Mouse (Mus musculus) heart, postnatal 14 days (tissue): ENCODE data around the gene Txk. TPM values are rescaled to one million over a fixed set of nuclear protein-coding genes. Genes with fewer than 3 reads are reported as not detected.

ENCODE experiments used
- DNase-seq, 2 experiments: peaks; one replicate each; pipeline ENCODE4 v3.0.0; 2021 to 2022
- intact Hi-C: fragments of 180-260 bp; cut with DNase I; formaldehyde crosslinking; loops from one replicate; pipeline ENCODE4 v1.15.1; 2025
- total RNA-seq, 2 experiments: library from RNA; stranded (reverse); gene quantifications; 2 replicates each; pipeline ENCODE4 v1.2.3; 2021

Txk gene
- total RNA-seq, 2 experiments from 2014 or later: 0.05 to 1.0 TPM

GRCm38 (mm10) chr5:72698818-72699499 lies 53.6 kb downstream of the Txk start:
- DNase-seq: no peak
- intact Hi-C loops: no loop called here

- intact Hi-C loops: no loop called here
- no peak for DNase-seq
Measured at GRCm38 (mm10) chr5:72698343-72698742, 54.2 kb downstream of the Txk start.

GRCm38 (mm10) chr5:72696491-72696890 lies 56.1 kb downstream of the Txk start:
- DNase-seq: no peak
- intact Hi-C loops: no loop called here

GRCm38 (mm10) chr5:72694684-72695083 lies 57.9 kb downstream of the Txk start:
- intact Hi-C loops: no loop called here

GRCm38 (mm10) chr5:72690516-72690915 lies 62.1 kb downstream of the Txk start:
- no peak for DNase-seq
- intact Hi-C loops: no loop called here

More at GRCm38 (mm10) chr5:72694684-72695083, 57.9 kb downstream of the Txk start:
- no peak for DNase-seq

- no peak for DNase-seq
- intact Hi-C loops: no loop called here
Measured at GRCm38 (mm10) chr5:72689556-72689955, 63.0 kb downstream of the Txk start.

- intact Hi-C loops: no loop called here
Measured at GRCm38 (mm10) chr5:72681451-72681850, 71.1 kb downstream of the Txk start.

GRCm38 (mm10) chr5:72674994-72675542 lies 77.5 kb downstream of the Txk start:
- no peak for DNase-seq
- intact Hi-C loops: no loop called here

More at GRCm38 (mm10) chr5:72681451-72681850, 71.1 kb downstream of the Txk start:
- no peak for DNase-seq

- intact Hi-C loops: no loop called here
- DNase-seq: no peak
Measured at GRCm38 (mm10) chr5:72671017-72671699, 81.4 kb downstream of the Txk start.

- DNase-seq: no peak
- intact Hi-C loops: loop anchor here (5.0 kb wide), 1 partner anchor 89 kb away; no protein-coding TSS in a partner anchor
Measured at GRCm38 (mm10) chr5:72668351-72668750, 84.2 kb downstream of the Txk start.

- no peak for DNase-seq
- intact Hi-C loops: loop anchor here (5.0 kb wide), 1 partner anchor 91 kb away; no protein-coding TSS in a partner anchor
Measured at GRCm38 (mm10) chr5:72666428-72666827, 86.1 kb downstream of the Txk start.

GRCm38 (mm10) chr5:72665281-72665680 lies 87.3 kb downstream of the Txk start:
- DNase-seq: peak; percentile 48 to 66
- intact Hi-C loops: loop anchor here (2.0 to 5.0 kb wide), 2 partner anchors 46 to 92 kb away; no protein-coding TSS in a partner anchor

- no peak for DNase-seq
Measured at GRCm38 (mm10) chr5:72664854-72665253, 87.7 kb downstream of the Txk start.

GRCm38 (mm10) chr5:72664126-72664525 lies 88.5 kb downstream of the Txk start:
- intact Hi-C loops: loop anchor here (2.0 kb wide), 1 partner anchor 47 kb away; no protein-coding TSS in a partner anchor
- no peak for DNase-seq

More at GRCm38 (mm10) chr5:72664854-72665253, 87.7 kb downstream of the Txk start:
- intact Hi-C loops: loop anchor here (2.0 to 5.0 kb wide), 2 partner anchors 46 to 92 kb away; no protein-coding TSS in a partner anchor

GRCm38 (mm10) chr5:72661051-72661781 lies 91.4 kb downstream of the Txk start:
- no peak for DNase-seq
- intact Hi-C loops: no loop called here

- intact Hi-C loops: no loop called here
- DNase-seq: no peak
Measured at GRCm38 (mm10) chr5:72658375-72658774, 94.2 kb downstream of the Txk start.

GRCm38 (mm10) chr5:72656270-72656791 lies 96.2 kb downstream of the Txk start:
- no peak for DNase-seq
- intact Hi-C loops: no loop called here

GRCm38 (mm10) chr5:72653068-72653674 lies 99.4 kb downstream of the Txk start:
- intact Hi-C loops: no loop called here
- no peak for DNase-seq

- intact Hi-C loops: no loop called here
- DNase-seq: no peak
Measured at GRCm38 (mm10) chr5:72648987-72649735, 103.4 kb downstream of the Txk start.
